Mouse (Mus musculus) liver, embryonic 13.5 days (tissue): ENCODE data around the gene Astn1. TPM values are rescaled to one million over a fixed set of nuclear protein-coding genes. Genes with fewer than 3 reads are reported as not detected.

Experiments
- microRNA counts: library from miRNA; unstranded; fragments of <30 nt; microRNA quantifications from one replicate; lab custom pipeline; 2016
- microRNA-seq: library from miRNA; unstranded; fragments of <30 nt; microRNA quantifications from one replicate; pipeline ENCODE4, GENCODE M21; 2016
- polyA plus RNA-seq: library from polyadenylated mRNA; unstranded; fragments of >200 nt; fragmentation: Nextera tagmentation; extraction: Ambion mirVana; gene quantifications from 2 replicates; pipeline ENCODE4 v1.2.1, GENCODE M21; 2015

Astn1 gene
- polyA plus RNA-seq, 1 experiment from 2014 or later: 0.06 TPM

MicroRNAs within 50 kb of the gene (microRNA counts, 519-probe panel; counts per million panel counts)
- microRNA mmu-miR-488 (lab: Ali Mortazavi, UCI): 114 counts per million

Small RNAs within 50 kb of the gene (microRNA-seq; reads per million reads assigned to microRNA genes)
- gene Mir488: 2.1 reads per million

Other genes with a start within 250 kb of the Astn1 start
- 0.03 TPM in 2 replicates for gene Brinp2, start 5.9 kb upstream of the Astn1 start, polyA plus RNA-seq